Mouse (Mus musculus) retina, embryonic 14.5 days (tissue): ENCODE measurements around the gene Gpr183.

Experiments used
- DNase-seq: peaks from one replicate; pipeline ENCODE4 v3.0.0-alpha.2; 2015; ENCODE audit warnings: low spot score

The Gpr183 gene

GRCm38 (mm10) chr14:121931594-121931993, 33.4 kb downstream of the Gpr183 start:
- DNase-seq: no peak

GRCm38 (mm10) chr14:121930731-121931383, 34.1 kb downstream of the Gpr183 start:
- no peak for DNase-seq

GRCm38 (mm10) chr14:121929243-121929951, 35.6 kb downstream of the Gpr183 start:
- DNase-seq: no peak

GRCm38 (mm10) chr14:121928375-121929137, 36.4 kb downstream of the Gpr183 start:
- peak; percentile 78 for DNase-seq

GRCm38 (mm10) chr14:121927451-121927850, 37.5 kb downstream of the Gpr183 start:
- DNase-seq: no peak

- no peak for DNase-seq
These were observed 38.1 kb downstream of the Gpr183 start for GRCm38 (mm10) chr14:121926901-121927300.

GRCm38 (mm10) chr14:121924876-121925275, 40.1 kb downstream of the Gpr183 start:
- no peak for DNase-seq

GRCm38 (mm10) chr14:121922731-121923130, 42.3 kb downstream of the Gpr183 start:
- DNase-seq: no peak

GRCm38 (mm10) chr14:121922016-121922415, 43.0 kb downstream of the Gpr183 start:
- no peak for DNase-seq

- no peak for DNase-seq
These were observed 44.4 kb downstream of the Gpr183 start for GRCm38 (mm10) chr14:121920511-121921124.

- DNase-seq: peak; percentile 23
These were observed 45.2 kb downstream of the Gpr183 start for GRCm38 (mm10) chr14:121919752-121920151.

- DNase-seq: no peak
These were observed 46.7 kb downstream of the Gpr183 start for GRCm38 (mm10) chr14:121918266-121918665.

- no peak for DNase-seq
These were observed 48.5 kb downstream of the Gpr183 start for GRCm38 (mm10) chr14:121916311-121917094.

- DNase-seq: no peak
These were observed 49.4 kb downstream of the Gpr183 start, which contains the start of gene Gpr18 for GRCm38 (mm10) chr14:121915621-121916020. Gene Gpr18 (minus strand): TSS chr14:121915781.

- DNase-seq: no peak
These were observed 49.9 kb downstream of the Gpr183 start for GRCm38 (mm10) chr14:121915143-121915542.

GRCm38 (mm10) chr14:121912501-121912900, 52.5 kb downstream of the Gpr183 start:
- DNase-seq: no peak

GRCm38 (mm10) chr14:121909868-121910267, 55.1 kb downstream of the Gpr183 start:
- no peak for DNase-seq

- DNase-seq: no peak
These were observed 57.9 kb downstream of the Gpr183 start for GRCm38 (mm10) chr14:121906992-121907681.

GRCm38 (mm10) chr14:121906341-121906991, 58.5 kb downstream of the Gpr183 start:
- no peak for DNase-seq

GRCm38 (mm10) chr14:121904754-121905153, 60.2 kb downstream of the Gpr183 start:
- DNase-seq: no peak
